Mouse (Mus musculus): ENCODE results near the gene Renbp. TPM values are rescaled to one million over a fixed set of nuclear protein-coding genes. Genes with fewer than 3 reads are reported as not detected.

The Renbp gene
- polyA plus RNA-seq, 1 experiment from 2014 or later = 19.2 TPM

DNA sequence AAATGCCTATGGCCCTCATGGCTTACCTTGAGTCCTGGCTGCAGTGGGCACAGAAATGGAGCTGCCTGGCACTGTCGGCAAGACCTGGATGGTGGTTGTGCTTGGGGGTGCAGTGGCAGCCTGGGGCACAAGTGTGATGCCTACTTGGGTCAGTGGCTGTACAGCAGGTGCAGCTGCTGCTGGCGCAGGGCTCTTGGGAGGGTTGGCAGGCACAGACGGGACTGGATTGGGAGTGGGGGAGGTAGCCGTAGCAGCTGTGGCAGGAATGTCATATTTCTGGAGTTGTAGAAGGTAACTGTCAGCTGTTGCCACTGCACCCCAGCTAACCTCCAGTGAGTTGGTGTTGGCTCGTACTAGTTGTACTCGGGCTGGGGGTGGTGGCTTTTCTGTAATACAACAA lies 24.3 kb upstream of the Renbp start:
- H3K4me3 ChIP-seq (ENCODE audit: low read depth, low read length) = no peak overlapping the region
- peaks cover 10% of the 10 kb centered on the region for H3K36me3 ChIP-seq (ENCODE audit: control insufficient read depth, insufficient read depth, low read length)
- H3K9ac ChIP-seq (ENCODE audit: low read length) = no peak overlapping the region
- no peaks in the 10 kb centered on the region for H3K27me3 ChIP-seq (ENCODE audit: control insufficient read depth, insufficient read depth, low read length)
- H3K9me3 ChIP-seq (ENCODE audit: control insufficient read depth, low read length) = no peaks in the 10 kb centered on the region
- no peak for DNase-seq (ENCODE audit: low spot score)
- H3K4me1 ChIP-seq (replicated peaks; ENCODE audit: control insufficient read depth, insufficient read depth) = no peaks in the 10 kb centered on the region
- no peak for TF ChIP-seq EP300 (optimal IDR thresholded peaks at IDR 0.05)
- no peak for TF ChIP-seq CTCF (IDR thresholded peaks at IDR 0.05; ENCODE audit: low read depth)
- no peak for ATAC-seq (ENCODE audit: low FRiP score, low TSS enrichment)
- WGBS = 92% methylated on average over 6 of the region's 6 CpGs
- H3K27ac ChIP-seq (replicated peaks) = no peak overlapping the region
- no peak overlapping the region for H3K4me2 ChIP-seq (replicated peaks; ENCODE audit: low read depth)

DNA sequence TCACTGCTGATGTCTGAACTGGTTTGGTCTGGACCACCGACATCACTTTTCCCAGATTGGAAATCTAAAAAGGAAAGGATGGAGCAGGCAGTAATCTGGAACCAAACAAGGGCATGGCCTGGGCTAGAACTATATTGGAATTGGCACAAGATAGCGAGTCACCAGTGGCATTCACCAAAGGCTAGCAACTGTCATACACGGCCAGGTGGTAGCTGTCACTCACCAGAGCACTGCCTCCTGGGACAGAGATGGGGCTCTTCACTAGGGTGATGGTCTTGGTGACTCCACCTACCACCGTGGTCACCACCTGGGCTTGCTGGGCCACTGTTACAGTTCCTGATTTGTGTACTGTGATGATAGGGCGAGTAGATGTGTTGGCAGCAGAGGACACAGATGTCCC lies 22.0 kb upstream of the Renbp start:
- no peak for ATAC-seq (ENCODE audit: low FRiP score, low TSS enrichment)
- Histone ChIP-seq H3K9ac (ENCODE audit: low read length) (no peak overlapping the region), H3K4me3 (ENCODE audit: low read depth, low read length) (no peak overlapping the region), H3K27ac (replicated peaks) (no peak overlapping the region), H3K4me2 (replicated peaks; ENCODE audit: low read depth) (no peak overlapping the region), H3K36me3 (ENCODE audit: control insufficient read depth, insufficient read depth, low read length) (peaks cover 10% of the 10 kb centered on the region), H3K9me3 (ENCODE audit: control insufficient read depth, low read length) (no peaks in the 10 kb centered on the region), H3K27me3 (ENCODE audit: control insufficient read depth, insufficient read depth, low read length) (no peaks in the 10 kb centered on the region), H3K4me1 (replicated peaks; ENCODE audit: control insufficient read depth, insufficient read depth) (no peaks in the 10 kb centered on the region)
- no peak for DNase-seq (ENCODE audit: low spot score)
- 88% methylated on average over 5 of the region's 5 CpGs for WGBS
- TF ChIP-seq EP300 (optimal IDR thresholded peaks at IDR 0.05) = no peak
- no peak for TF ChIP-seq CTCF (IDR thresholded peaks at IDR 0.05; ENCODE audit: low read depth)

DNA sequence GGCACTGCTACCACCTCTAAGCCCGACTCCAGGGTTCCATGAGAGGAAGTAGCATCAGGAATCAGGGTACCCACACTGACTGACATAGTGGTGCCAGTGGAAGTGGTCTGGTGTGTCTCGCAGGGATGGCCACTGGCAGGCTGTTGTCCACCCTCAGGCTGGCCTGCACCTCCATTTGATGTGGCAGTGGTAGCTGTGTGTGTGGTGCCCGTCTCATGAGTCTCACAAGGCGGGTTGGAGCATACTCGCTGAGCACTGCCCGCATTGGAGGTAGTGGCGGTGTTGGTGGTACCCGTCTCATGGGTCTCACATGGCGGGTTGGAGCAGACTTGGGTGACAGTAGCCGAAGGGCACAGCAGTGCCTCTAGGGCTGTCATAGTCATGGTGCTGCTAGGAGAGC lies 18.7 kb upstream of the Renbp start:
- no peak overlapping the region for H3K4me3 ChIP-seq (ENCODE audit: low read depth, low read length)
- ATAC-seq (ENCODE audit: low FRiP score, low TSS enrichment) (no peak), DNase-seq (ENCODE audit: low spot score) (no peak)
- TF ChIP-seq CTCF (IDR thresholded peaks at IDR 0.05; ENCODE audit: low read depth) (no peak), EP300 (optimal IDR thresholded peaks at IDR 0.05) (no peak)
- no peak overlapping the region for H3K27ac ChIP-seq (replicated peaks)
- 89% methylated on average over 9 of the region's 10 CpGs for WGBS
- H3K4me2 ChIP-seq (replicated peaks; ENCODE audit: low read depth) = no peak overlapping the region
- peaks cover 5% of the 10 kb centered on the region; the same call in 1 of the 2 replicates for H3K36me3 ChIP-seq (ENCODE audit: control insufficient read depth, insufficient read depth, low read length)
- no peaks in the 10 kb centered on the region for H3K27me3 ChIP-seq (ENCODE audit: control insufficient read depth, insufficient read depth, low read length)
- no peaks in the 10 kb centered on the region for H3K9me3 ChIP-seq (ENCODE audit: control insufficient read depth, low read length)
- no peaks in the 10 kb centered on the region for H3K4me1 ChIP-seq (replicated peaks; ENCODE audit: control insufficient read depth, insufficient read depth)
- H3K9ac ChIP-seq (ENCODE audit: low read length) = no peak overlapping the region

DNA sequence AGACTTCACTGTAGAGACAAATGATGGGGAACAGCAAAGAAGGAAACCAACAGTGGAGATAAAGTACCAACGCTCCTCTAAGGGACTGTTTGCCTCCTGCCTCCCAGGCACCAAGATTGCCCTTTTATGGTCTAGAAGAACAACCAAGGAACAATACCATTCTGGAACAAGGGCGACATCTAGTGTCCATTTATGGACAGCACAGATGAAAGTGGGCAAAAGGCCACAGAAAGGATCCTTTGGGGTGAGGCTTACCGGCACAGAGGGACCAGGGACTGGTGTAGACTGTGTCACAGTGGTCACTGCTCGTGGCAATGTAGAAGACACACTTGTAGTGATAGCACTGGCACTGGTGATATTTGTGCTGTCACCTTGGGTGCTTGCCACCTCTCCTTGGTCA lies 18.0 kb upstream of the Renbp start:
- H3K9ac ChIP-seq (ENCODE audit: low read length) = no peak overlapping the region
- 26% methylated on average over 4 of the region's 4 CpGs for WGBS
- TF ChIP-seq EP300 (optimal IDR thresholded peaks at IDR 0.05) (no peak), CTCF (IDR thresholded peaks at IDR 0.05; ENCODE audit: low read depth) (peak; percentile 90)
- H3K4me1 ChIP-seq (replicated peaks; ENCODE audit: control insufficient read depth, insufficient read depth) = no peaks in the 10 kb centered on the region
- peaks cover 5% of the 10 kb centered on the region; the same call in 1 of the 2 replicates for H3K36me3 ChIP-seq (ENCODE audit: control insufficient read depth, insufficient read depth, low read length)
- ATAC-seq (ENCODE audit: low FRiP score, low TSS enrichment) (peak; percentile 67), DNase-seq (ENCODE audit: low spot score) (peak; percentile 44)
- no peak overlapping the region for H3K4me2 ChIP-seq (replicated peaks; ENCODE audit: low read depth)
- H3K4me3 ChIP-seq (ENCODE audit: low read depth, low read length) = no peak overlapping the region
- no peaks in the 10 kb centered on the region for H3K27me3 ChIP-seq (ENCODE audit: control insufficient read depth, insufficient read depth, low read length)
- H3K9me3 ChIP-seq (ENCODE audit: control insufficient read depth, low read length) = no peaks in the 10 kb centered on the region
- peak overlapping the region; percentile 56; the same call in 1 of the 2 replicates for H3K27ac ChIP-seq (replicated peaks)

DNA sequence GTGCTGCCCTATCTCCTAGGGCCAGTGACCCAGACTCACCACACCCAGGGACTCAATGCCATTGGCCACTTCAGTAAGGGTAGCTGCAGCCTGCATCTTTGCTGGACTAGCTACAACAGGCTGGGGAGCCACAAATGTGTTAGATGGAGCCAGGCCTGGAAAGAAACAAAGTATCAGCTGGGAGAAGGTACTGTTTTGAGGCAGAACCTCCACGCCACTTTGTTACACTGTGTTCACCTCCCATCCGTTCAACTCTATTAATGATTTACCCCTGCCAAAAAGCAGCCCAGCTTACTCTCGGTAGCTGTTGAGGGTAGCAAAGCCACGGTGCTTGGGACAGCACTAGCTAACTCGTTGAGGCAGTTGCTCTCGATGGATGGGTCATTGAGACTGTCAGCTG lies 16.2 kb upstream of the Renbp start:
- Histone ChIP-seq H3K36me3 (ENCODE audit: control insufficient read depth, insufficient read depth, low read length) (peaks cover 5% of the 10 kb centered on the region; the same call in 1 of the 2 replicates), H3K27me3 (ENCODE audit: control insufficient read depth, insufficient read depth, low read length) (no peaks in the 10 kb centered on the region), H3K9ac (ENCODE audit: low read length) (no peak overlapping the region), H3K4me2 (replicated peaks; ENCODE audit: low read depth) (no peak overlapping the region), H3K27ac (replicated peaks) (no peak overlapping the region), H3K9me3 (ENCODE audit: control insufficient read depth, low read length) (no peaks in the 10 kb centered on the region), H3K4me1 (replicated peaks; ENCODE audit: control insufficient read depth, insufficient read depth) (no peaks in the 10 kb centered on the region), H3K4me3 (ENCODE audit: low read depth, low read length) (no peak overlapping the region)
- no peak for ATAC-seq (ENCODE audit: low FRiP score, low TSS enrichment)
- no peak for TF ChIP-seq CTCF (IDR thresholded peaks at IDR 0.05; ENCODE audit: low read depth)
- TF ChIP-seq EP300 (optimal IDR thresholded peaks at IDR 0.05) = no peak
- 74% methylated on average over 6 of the region's 6 CpGs for WGBS
- no peak for DNase-seq (ENCODE audit: low spot score)

DNA sequence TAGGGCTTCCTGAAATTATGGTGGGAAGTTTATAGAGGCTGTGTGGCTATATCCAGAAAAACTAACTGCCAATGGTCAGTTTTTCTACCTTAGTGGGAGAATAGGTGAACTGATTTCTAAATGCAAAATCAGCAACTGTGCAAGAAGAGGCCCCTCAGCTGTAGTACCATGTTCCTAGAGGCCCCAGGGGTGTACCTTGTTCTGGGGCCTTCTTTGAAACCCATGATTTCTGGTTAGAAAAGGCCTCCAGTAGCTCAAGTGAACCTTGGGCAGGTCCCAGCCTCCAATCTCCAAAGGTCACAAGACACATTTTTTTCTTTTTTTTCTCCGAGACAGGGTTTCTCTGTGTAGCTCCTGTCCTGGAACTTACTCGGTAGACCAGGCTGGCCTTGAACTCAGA lies 11.6 kb upstream of the Renbp start:
- Histone ChIP-seq H3K4me2 (replicated peaks; ENCODE audit: low read depth) (no peak overlapping the region), H3K27ac (replicated peaks) (no peak overlapping the region), H3K9me3 (ENCODE audit: control insufficient read depth, low read length) (no peaks in the 10 kb centered on the region), H3K9ac (ENCODE audit: low read length) (no peak overlapping the region), H3K36me3 (ENCODE audit: control insufficient read depth, insufficient read depth, low read length) (peaks cover 2% of the 10 kb centered on the region; the same call in 1 of the 2 replicates), H3K4me3 (ENCODE audit: low read depth, low read length) (no peak overlapping the region), H3K4me1 (replicated peaks; ENCODE audit: control insufficient read depth, insufficient read depth) (no peaks in the 10 kb centered on the region), H3K27me3 (ENCODE audit: control insufficient read depth, insufficient read depth, low read length) (no peaks in the 10 kb centered on the region)
- TF ChIP-seq EP300 (optimal IDR thresholded peaks at IDR 0.05) = no peak
- no peak for TF ChIP-seq CTCF (IDR thresholded peaks at IDR 0.05; ENCODE audit: low read depth)
- no peak for DNase-seq (ENCODE audit: low spot score)
- 60% methylated on average over 2 of the region's 2 CpGs for WGBS
- no peak for ATAC-seq (ENCODE audit: low FRiP score, low TSS enrichment)
